28 mouse cellular contexts compared by ENCODE assay signal in the genomic region with DNA sequence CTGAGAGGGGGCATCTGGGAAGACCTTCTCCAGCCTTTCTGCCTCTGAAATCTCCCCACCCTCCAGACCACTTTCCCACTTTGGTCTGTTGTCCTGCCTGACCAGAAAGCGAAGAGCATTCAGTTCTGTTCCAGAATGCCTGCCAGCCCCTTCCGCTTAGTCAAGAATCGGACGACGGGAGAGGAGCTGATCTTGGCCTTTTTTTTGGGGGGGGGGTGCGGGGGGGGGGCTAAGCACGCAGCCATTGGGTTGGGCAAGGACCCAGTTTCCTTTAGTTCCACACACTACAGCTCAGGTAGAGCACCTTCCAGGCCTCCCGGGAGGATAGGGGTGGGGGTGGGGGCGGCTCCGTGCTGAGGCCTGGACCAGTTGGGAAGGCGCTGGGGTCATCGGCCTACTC. TPM values are rescaled to one million over a fixed set of nuclear protein-coding genes. Genes with fewer than 3 reads are reported as not detected.
DNase-seq lines count a peak whose midpoint lies in the region; ATAC-seq and TF ChIP-seq lines count a peak whose summit lies in the region.
"Had no signal": no experiment of that assay in that cellular context is flagged by ENCODE, and none has a peak within 500 bp of the region (broad histone marks: within the 10 kb centered on the region; RNA-seq: fewer than 3 reads in every experiment).

A gene (plus strand): TSS at position 301 of the 400 bp plus-strand sequence.

- H3K27me3 ChIP-seq in kidney, embryonic 16.5 days (ENCODE audit: insufficient read depth, low read length) = no peaks in the 10 kb centered on the region
- H3K27me3 ChIP-seq in testis, adult 2 months (ENCODE audit: control insufficient read depth, insufficient read depth, low read length) = no peaks in the 10 kb centered on the region
- peaks cover 53% of the 10 kb centered on the region for H3K27me3 ChIP-seq in E14TG2a.4 (ENCODE audit: insufficient read depth, low read length)
- H3K27me3 ChIP-seq in stomach, postnatal 0 days (ENCODE audit: control insufficient read depth, insufficient read depth, low read length) = no peaks in the 10 kb centered on the region
- no peaks in the 10 kb centered on the region for H3K27me3 ChIP-seq in midbrain, embryonic 14.5 days (ENCODE audit: control insufficient read depth, insufficient read depth, low read length)
- H3K27me3 ChIP-seq in forebrain, postnatal 0 days (ENCODE audit: insufficient read depth, low read length) = no peaks in the 10 kb centered on the region

- TF ChIP-seq EP300 in stomach, postnatal 0 days (optimal IDR thresholded peaks at IDR 0.05) = no peak

- TF ChIP-seq CTCF in testis, adult 2 months (IDR thresholded peaks at IDR 0.05; ENCODE audit: control insufficient read depth, insufficient read depth, insufficient replicate concordance, low read depth, low read length) = no peak
- TF ChIP-seq CTCF in E14TG2a.4 (conservative IDR thresholded peaks at IDR 0.05; ENCODE audit: low read length) = no peak
- TF ChIP-seq CTCF in stomach, postnatal 0 days (IDR thresholded peaks at IDR 0.05; ENCODE audit: low read depth) = no peak
- no peak for TF ChIP-seq CTCF in forebrain, postnatal 0 days (IDR thresholded peaks at IDR 0.05; ENCODE audit: low read depth)

- no peak within 1 kb of the TSS for H3K27ac ChIP-seq in kidney, embryonic 16.5 days (ENCODE audit: low read length)
- H3K27ac ChIP-seq in testis, adult 2 months (ENCODE audit: control insufficient read depth, insufficient read depth, low read depth, low read length) = no peak within 1 kb of the TSS
- H3K27ac ChIP-seq in stomach, postnatal 0 days (replicated peaks) = no peak within 1 kb of the TSS
- no peak within 1 kb of the TSS for H3K27ac ChIP-seq in midbrain, embryonic 14.5 days (replicated peaks; ENCODE audit: low read depth, low read length)
- H3K27ac ChIP-seq in forebrain, postnatal 0 days (ENCODE audit: low read depth, low read length) = no peak within 1 kb of the TSS

- H3K4me3 ChIP-seq in kidney, embryonic 16.5 days (ENCODE audit: low read length) = no peak within 1 kb of the TSS
- peak within 1 kb of the TSS; percentile 69 for H3K4me3 ChIP-seq in testis, adult 2 months (ENCODE audit: control insufficient read depth, low read depth, low read length)
- peak within 1 kb of the TSS; percentile 32; the same call in 1 of the 2 replicates for H3K4me3 ChIP-seq in E14TG2a.4 (replicated peaks; ENCODE audit: low read length)
- H3K4me3 ChIP-seq in stomach, postnatal 0 days (ENCODE audit: low read depth, low read length) = no peak within 1 kb of the TSS
- H3K4me3 ChIP-seq in midbrain, embryonic 14.5 days (replicated peaks; ENCODE audit: low read depth, low read length) = no peak within 1 kb of the TSS
- H3K4me3 ChIP-seq in forebrain, postnatal 0 days (ENCODE audit: low read depth, low read length) = no peak within 1 kb of the TSS

- no peak within 1 kb of the TSS for H3K4me2 ChIP-seq in kidney, embryonic 16.5 days (replicated peaks; ENCODE audit: low read depth, low read length)
- no peak within 1 kb of the TSS for H3K4me2 ChIP-seq in stomach, postnatal 0 days (replicated peaks; ENCODE audit: low read depth)
- H3K4me2 ChIP-seq in midbrain, embryonic 14.5 days (ENCODE audit: low read length) = no peak within 1 kb of the TSS
- no peak within 1 kb of the TSS for H3K4me2 ChIP-seq in forebrain, postnatal 0 days (ENCODE audit: low read depth)

- TF ChIP-seq POLR2A in testis, adult 2 months (IDR thresholded peaks at IDR 0.05; ENCODE audit: control insufficient read depth, low read depth, low read length) = no peak

- DNase-seq in kidney, adult 9 months = no peak
- DNase-seq in testis, postnatal 14 days (ENCODE audit: low spot score) = no peak
- no peak for DNase-seq in stomach, postnatal 0 days (ENCODE audit: low spot score)
- no peak for DNase-seq in midbrain, embryonic 14.5 days
- no peak for DNase-seq in forebrain, postnatal 0 days
- DNase-seq: adrenal gland, adult 2 months; adrenal gland, adult 8-10 months; adrenal gland, postnatal 10 days; adrenal gland, postnatal 14 days; adrenal gland, postnatal 25 days; adrenal gland, postnatal 36 days; B cell, adult 2 months; cerebellum, adult 11 months; cerebellum, adult 11-12 months; cerebellum, adult 18-20 months had no signal

- H3K4me1 ChIP-seq in kidney, embryonic 16.5 days (ENCODE audit: insufficient read depth, low read length) = no peaks in the 10 kb centered on the region
- H3K4me1 ChIP-seq in testis, adult 2 months (ENCODE audit: control insufficient read depth, insufficient read depth, low read length) = peaks cover 9% of the 10 kb centered on the region
- H3K4me1 ChIP-seq in E14TG2a.4 (replicated peaks; ENCODE audit: low read depth, low read length) = peaks cover 14% of the 10 kb centered on the region
- no peaks in the 10 kb centered on the region for H3K4me1 ChIP-seq in stomach, postnatal 0 days (replicated peaks; ENCODE audit: control insufficient read depth, insufficient read depth)
- no peaks in the 10 kb centered on the region for H3K4me1 ChIP-seq in midbrain, embryonic 14.5 days (ENCODE audit: control insufficient read depth, insufficient read depth, low read length)
- H3K4me1 ChIP-seq in forebrain, postnatal 0 days (ENCODE audit: insufficient read depth) = no peaks in the 10 kb centered on the region

- 79% methylated on average over 12 of the region's 12 CpGs for WGBS in kidney, embryonic 16.5 days
- WGBS in stomach, postnatal 0 days = 81% methylated on average over 12 of the region's 12 CpGs
- WGBS in midbrain, embryonic 14.5 days = 83% methylated on average over 12 of the region's 12 CpGs
- WGBS in forebrain, postnatal 0 days = 88% methylated on average over 12 of the region's 12 CpGs

- 0 out of 2 replicates have a peak, but pooled peaks have one; percentile 27 for ATAC-seq in kidney, embryonic 16.5 days (ENCODE audit: low FRiP score, low TSS enrichment)
- 0 out of 2 replicates have a peak, but pooled peaks have one; percentile 18 for ATAC-seq in stomach, postnatal 0 days (ENCODE audit: low FRiP score, low TSS enrichment)
- no peak for ATAC-seq in midbrain, embryonic 14.5 days (ENCODE audit: low FRiP score, low TSS enrichment)
- no peak for ATAC-seq in forebrain, postnatal 0 days
- ATAC-seq: activated CD4-positive, CD25-positive, alpha-beta regulatory T cell, adult 4 months; CD4-positive, CD25-positive, alpha-beta regulatory T cell, adult 4 months; Patski had no signal

- H3K9me3 ChIP-seq in kidney, embryonic 16.5 days (ENCODE audit: low read length) = no peaks in the 10 kb centered on the region
- no peaks in the 10 kb centered on the region for H3K9me3 ChIP-seq in E14TG2a.4 (ENCODE audit: low read length)
- H3K9me3 ChIP-seq in stomach, postnatal 0 days (ENCODE audit: control insufficient read depth, low read length) = no peaks in the 10 kb centered on the region
- H3K9me3 ChIP-seq in midbrain, embryonic 14.5 days (ENCODE audit: control insufficient read depth, low read length) = no peaks in the 10 kb centered on the region
- H3K9me3 ChIP-seq in forebrain, postnatal 0 days (ENCODE audit: low read length) = no peaks in the 10 kb centered on the region

- no peaks in the 10 kb centered on the region for H3K36me3 ChIP-seq in kidney, embryonic 16.5 days (ENCODE audit: insufficient read depth, low read length)
- H3K36me3 ChIP-seq in testis, adult 2 months (ENCODE audit: control insufficient read depth, insufficient read depth, low read length) = no peaks in the 10 kb centered on the region
- no peaks in the 10 kb centered on the region for H3K36me3 ChIP-seq in E14TG2a.4 (ENCODE audit: insufficient read depth, low read length)
- no peaks in the 10 kb centered on the region for H3K36me3 ChIP-seq in stomach, postnatal 0 days (ENCODE audit: control insufficient read depth, insufficient read depth, low read length)
- no peaks in the 10 kb centered on the region for H3K36me3 ChIP-seq in midbrain, embryonic 14.5 days (ENCODE audit: control insufficient read depth, insufficient read depth, low read length)
- H3K36me3 ChIP-seq in forebrain, postnatal 0 days (ENCODE audit: insufficient read depth) = no peaks in the 10 kb centered on the region
- H3K36me3 ChIP-seq: G1E had no signal

- H3K9ac ChIP-seq in kidney, embryonic 16.5 days (replicated peaks; ENCODE audit: low read length) = no peak within 1 kb of the TSS
- H3K9ac ChIP-seq in stomach, postnatal 0 days (ENCODE audit: low read length) = no peak within 1 kb of the TSS
- no peak within 1 kb of the TSS for H3K9ac ChIP-seq in midbrain, embryonic 14.5 days (replicated peaks; ENCODE audit: low read length)
- no peak within 1 kb of the TSS for H3K9ac ChIP-seq in forebrain, postnatal 0 days

RNA-seq across cellular contexts. Expression of the gene that starts here (rescaled TPM):
- not detected in 2 replicates for polyA plus RNA-seq in kidney, embryonic 16.5 days (2015; fragmentation: Nextera tagmentation; extraction: Ambion mirVana)
- polyA plus RNA-seq in testis, adult 2 months (2012; rRNA removed) = 1.5 and 2.2 TPM in 2 replicates
- polyA plus RNA-seq in stomach, postnatal 0 days (2015; fragmentation: Nextera tagmentation; extraction: Ambion mirVana) = not detected in 2 replicates
- polyA plus RNA-seq in midbrain, embryonic 14.5 days (2014; fragmentation: Nextera tagmentation; extraction: Ambion mirVana) = not detected in 2 replicates
- not detected in 2 replicates for total RNA-seq in forebrain, postnatal 0 days (2014; rRNA removed)
- not detected in 2 replicates for polyA plus RNA-seq in forebrain, postnatal 0 days (2015; fragmentation: Nextera tagmentation; extraction: Ambion mirVana)
- total RNA-seq: adrenal gland, adult 18-20 months; adrenal gland, adult 2 months; adrenal gland, adult 8-10 months; adrenal gland, postnatal 10 days; adrenal gland, postnatal 14 days; adrenal gland, postnatal 25 days; adrenal gland, postnatal 36 days; adrenal gland, postnatal 4 days; CH12.LX; G1E; MEL had no signal
- polyA plus RNA-seq: activated CD4-positive, CD25-positive, alpha-beta regulatory T cell, adult 4 months; adrenal gland, adult 2 months; brain, embryonic 14.5 days; C2C12; CD4-positive, CD25-positive, alpha-beta regulatory T cell, adult 4 months; G1E; Patski had no signal

Comparison
In these comparisons a context has a peak if more than half of its experiments do, and no peak if none do; other contexts are left out.
1. Peak in ATAC-seq in kidney, embryonic 16.5 days; RNA of the gene not detected or under 1 TPM.
2. Peak in ATAC-seq in stomach, postnatal 0 days; RNA of the gene not detected or under 1 TPM.
3. H3K4me3 ChIP-seq: peak in testis, adult 2 months (single experiment) and E14TG2a.4 (single experiment); none in kidney, embryonic 16.5 days (single experiment), stomach, postnatal 0 days (single experiment), midbrain, embryonic 14.5 days (single experiment) and forebrain, postnatal 0 days (single experiment).